ENCODE assay signal across 11 mouse cellular contexts in the genomic region with DNA sequence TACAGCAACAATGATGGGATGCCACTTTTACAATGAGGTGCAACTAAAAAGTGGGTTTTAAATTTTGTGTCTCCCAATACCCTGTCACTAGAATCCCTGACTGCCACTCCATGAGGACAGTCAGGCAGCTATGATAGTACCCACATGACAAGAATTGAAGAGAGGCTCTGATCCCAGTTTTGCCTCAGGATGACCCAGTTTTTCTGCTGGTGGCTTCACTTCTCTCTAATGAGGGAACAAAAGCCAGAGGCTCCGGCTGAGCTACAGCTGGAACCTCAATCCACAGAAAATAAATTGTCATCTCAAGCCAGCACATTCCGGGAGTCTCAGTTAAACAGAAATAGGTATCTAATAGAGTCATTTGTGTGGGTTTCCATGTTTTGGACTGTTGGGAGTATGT.
A peak's percentile ranks its signal among the peaks of the same experiment; 100 is the strongest.
DNase-seq lines count a peak whose midpoint lies in the region; ATAC-seq and TF ChIP-seq lines count a peak whose summit lies in the region.
"Had no signal": no experiment of that assay in that cellular context is flagged by ENCODE, and none has a peak within 500 bp of the region (broad histone marks: within the 10 kb centered on the region; RNA-seq: fewer than 3 reads in every experiment).

No protein-coding gene starts in this region.

- H3K27me3 ChIP-seq in hindbrain, embryonic 10.5 days (ENCODE audit: insufficient read depth, poor library complexity, severe bottlenecking): no peaks in the 10 kb centered on the region
- H3K27me3 ChIP-seq in midbrain, postnatal 0 days (ENCODE audit: insufficient read depth, low read length): no peaks in the 10 kb centered on the region

- peaks cover 9% of the 10 kb centered on the region; the same call in 1 of the 2 replicates for H3K9me3 ChIP-seq in hindbrain, embryonic 10.5 days
- H3K9me3 ChIP-seq in midbrain, postnatal 0 days (ENCODE audit: low read length): no peaks in the 10 kb centered on the region

- H3K36me3 ChIP-seq in hindbrain, embryonic 10.5 days: no peaks in the 10 kb centered on the region
- no peaks in the 10 kb centered on the region for H3K36me3 ChIP-seq in midbrain, postnatal 0 days (ENCODE audit: insufficient read depth, low read length)

- DNase-seq in layer of hippocampus, postnatal 10 days (ENCODE audit: low spot score in 2 of 2): peak; percentile 19 to 25
- no peak for DNase-seq in layer of hippocampus, adult 9-11 months
- DNase-seq in cerebellum, adult 9-10 months: peak; percentile 57
- no peak for DNase-seq in hindbrain, embryonic 10.5 days (ENCODE audit: low spot score)
- DNase-seq in midbrain, postnatal 0 days (ENCODE audit: low spot score): peak; percentile 37
- no peak for DNase-seq in kidney, adult 8-10 months
- no peak for DNase-seq in adrenal gland, postnatal 14 days
- DNase-seq in lung, postnatal 36 days: no peak
- DNase-seq: lung, postnatal 4 days had no signal

- H3K4me1 ChIP-seq in hindbrain, embryonic 10.5 days (replicated peaks): peaks cover 24% of the 10 kb centered on the region
- peaks cover 4% of the 10 kb centered on the region; the same call in 1 of the 2 replicates for H3K4me1 ChIP-seq in midbrain, postnatal 0 days (ENCODE audit: insufficient read depth, low read length)

- no peak overlapping the region for H3K9ac ChIP-seq in midbrain, postnatal 0 days (replicated peaks; ENCODE audit: low read length, poor library complexity, severe bottlenecking)

- H3K4me3 ChIP-seq in hindbrain, embryonic 10.5 days: 0 out of 2 replicates have a peak overlapping the region, but pooled peaks have one; percentile 51
- no peak overlapping the region for H3K4me3 ChIP-seq in midbrain, postnatal 0 days (ENCODE audit: low read depth, low read length)

- no peak for TF ChIP-seq CTCF in midbrain, postnatal 0 days (IDR thresholded peaks at IDR 0.05)

- WGBS in hindbrain, embryonic 10.5 days: 60% methylated on average over 2 of the region's 2 CpGs
- WGBS in midbrain, postnatal 0 days: 21% methylated on average over 2 of the region's 2 CpGs

- no peak overlapping the region for H3K4me2 ChIP-seq in midbrain, postnatal 0 days (ENCODE audit: low read depth, low read length, poor library complexity, severe bottlenecking)

- ATAC-seq in midbrain, postnatal 0 days (ENCODE audit: low FRiP score): no peak
- ATAC-seq: intestine, postnatal 0 days; Patski had no signal

- H3K27ac ChIP-seq in hindbrain, embryonic 10.5 days: peak overlapping the region; percentile 95
- peak overlapping the region; percentile 98 for H3K27ac ChIP-seq in midbrain, postnatal 0 days (ENCODE audit: low read depth, low read length)

Comparison
In these comparisons a context has a peak if more than half of its experiments do, and no peak if none do; other contexts are left out.
1. DNase-seq: peak in layer of hippocampus, postnatal 10 days (2 of 2), cerebellum, adult 9-10 months (single experiment) and midbrain, postnatal 0 days (single experiment); none in layer of hippocampus, adult 9-11 months (single experiment), hindbrain, embryonic 10.5 days (single experiment), kidney, adult 8-10 months (0 of 2), adrenal gland, postnatal 14 days (single experiment) and lung, postnatal 36 days (single experiment).